Mouse (Mus musculus): ENCODE measurements around the gene Cand2. TPM values are rescaled to one million over a fixed set of nuclear protein-coding genes. Genes with fewer than 3 reads are reported as not detected.

Cand2 gene
- total RNA-seq (2021): 10 to 100 TPM; 73.3 to 76.6 TPM
- long read RNA-seq, experiment 1, full-length matches to known transcripts: 36 of 86 reads
- long read RNA-seq, experiment 1, partial matches to known transcripts: 48 of 86 reads
- long read RNA-seq, experiment 1, other reads (novel, unspliced or antisense): 2 of 86 reads
- long read RNA-seq, experiment 2, full-length matches to known transcripts: 7 of 36 reads
- long read RNA-seq, experiment 2, partial matches to known transcripts: 15 of 36 reads
- long read RNA-seq, experiment 2, other reads (novel, unspliced or antisense): 14 of 36 reads

GRCm38 (mm10) chr6:115774501-115774921, at the start of gene Cand2:
Gene Cand2, plus strand, starts transcription at chr6:115774538.
- DNase-seq: peak; percentile 28 to 69

GRCm38 (mm10) chr6:115727108-115727507, 47.2 kb upstream of the Cand2 start:
- peak; percentile 30 to 76 for DNase-seq

GRCm38 (mm10) chr6:115727570-115727969, 46.8 kb upstream of the Cand2 start:
- DNase-seq: no peak

GRCm38 (mm10) chr6:115730560-115731342, 43.6 kb upstream of the Cand2 start:
- peak in 1 of 2 experiments; percentile 25 for DNase-seq

- DNase-seq: no peak
Measured at GRCm38 (mm10) chr6:115732341-115732928, 41.9 kb upstream of the Cand2 start.

- DNase-seq: peak in 1 of 2 experiments; percentile 57
Measured at GRCm38 (mm10) chr6:115734909-115735308, 39.4 kb upstream of the Cand2 start.

GRCm38 (mm10) chr6:115739056-115739455, 35.3 kb upstream of the Cand2 start:
- DNase-seq: no peak

GRCm38 (mm10) chr6:115743569-115743968, 30.8 kb upstream of the Cand2 start:
- no peak for DNase-seq

GRCm38 (mm10) chr6:115746326-115746725, 28.0 kb upstream of the Cand2 start:
- no peak for DNase-seq

GRCm38 (mm10) chr6:115755536-115755935, 18.8 kb upstream of the Cand2 start:
- no peak for DNase-seq

GRCm38 (mm10) chr6:115758981-115759435, 15.3 kb upstream of the Cand2 start:
- no peak for DNase-seq

GRCm38 (mm10) chr6:115759461-115759860, 14.9 kb upstream of the Cand2 start:
- no peak for DNase-seq

- no peak for DNase-seq
Measured at GRCm38 (mm10) chr6:115760137-115760536, 14.2 kb upstream of the Cand2 start.

- DNase-seq: no peak
Measured at GRCm38 (mm10) chr6:115760982-115761381, 13.4 kb upstream of the Cand2 start.

- DNase-seq: no peak
Measured at GRCm38 (mm10) chr6:115761995-115762756, 12.2 kb upstream of the Cand2 start, which contains the start of gene Tmem40. Gene Tmem40, minus strand, starts transcription at chr6:115762410.

- DNase-seq: peak; percentile 53 to 77
Measured at GRCm38 (mm10) chr6:115764179-115764578, 10.2 kb upstream of the Cand2 start.

- DNase-seq: no peak
Measured at GRCm38 (mm10) chr6:115767357-115767756, 7.0 kb upstream of the Cand2 start.

GRCm38 (mm10) chr6:115768207-115768606, 6.1 kb upstream of the Cand2 start:
- DNase-seq: no peak

- DNase-seq: no peak
Measured at GRCm38 (mm10) chr6:115770059-115770670, 4.2 kb upstream of the Cand2 start.

- DNase-seq: no peak
Measured at GRCm38 (mm10) chr6:115770852-115771251, 3.5 kb upstream of the Cand2 start.

- no peak for DNase-seq
Measured at GRCm38 (mm10) chr6:115772201-115772600, 2.1 kb upstream of the Cand2 start.

- no peak for DNase-seq
Measured at GRCm38 (mm10) chr6:115772604-115773003, 1.7 kb upstream of the Cand2 start.

Data from heart, adult 18-20 months (tissue).